Mouse (Mus musculus) thymus, adult 2 months (tissue): ENCODE measurements around the gene Zfp799. TPM values are rescaled to one million over a fixed set of nuclear protein-coding genes. Genes with fewer than 3 reads are reported as not detected.

Experiments used
- DNase-seq: peaks from one replicate; pipeline ENCODE4 v3.0.0; 2021
- H3K27ac ChIP-seq: fragments of 200-500 bp; 2 replicates; pipeline ENCODE4 v1.5.1; 2012; ENCODE audit warnings: low read length, control low read depth; ENCODE audit not compliant: control insufficient read depth, insufficient read depth
- H3K27me3 ChIP-seq: fragments of 200-500 bp; 2 replicates; pipeline ENCODE4 v1.6.1; 2012; ENCODE audit warnings: mild to moderate bottlenecking, low read length, moderate library complexity, mixed read lengths; ENCODE audit not compliant: control insufficient read depth, insufficient read depth
- H3K36me3 ChIP-seq: fragments of 200-500 bp; 2 replicates; pipeline ENCODE4 v1.6.1; 2012; ENCODE audit warnings: mild to moderate bottlenecking, low read length, moderate library complexity; ENCODE audit not compliant: control insufficient read depth, insufficient read depth
- H3K4me1 ChIP-seq: fragments of 200-500 bp; replicated peaks from 2 replicates; pipeline ENCODE4 v1.6.1; 2012; ENCODE audit warnings: low read length; ENCODE audit not compliant: control insufficient read depth, insufficient read depth
- H3K4me3 ChIP-seq: fragments of 200-500 bp; 2 replicates; pipeline ENCODE4 v1.5.1; 2012; ENCODE audit warnings: mild to moderate bottlenecking, low read length, control low read depth, moderate library complexity; ENCODE audit not compliant: control insufficient read depth, insufficient read depth
- CTCF ChIP-seq: fragments of 200-500 bp; IDR thresholded peaks from 2 replicates; pipeline ENCODE4 v1.5.1; 2012; ENCODE audit warnings: mild to moderate bottlenecking, control low read depth, low read length, moderate library complexity, borderline replicate concordance; ENCODE audit not compliant: control insufficient read depth, poor library complexity, insufficient read depth; ENCODE audit errors: extremely low read depth
- POLR2A ChIP-seq: fragments of 200-500 bp; IDR thresholded peaks from 2 replicates; pipeline ENCODE4 v1.6.1; 2012; ENCODE audit warnings: mild to moderate bottlenecking, low read length, control low read depth, moderate library complexity; ENCODE audit not compliant: control insufficient read depth, poor library complexity, insufficient read depth; ENCODE audit errors: extremely low read depth
- WGBS: fragments of 180-500 bp; shearing (Covaris S2); methylation state at CpG from one replicate; pipeline ENCODE4 v1.1.7; 2018; 5-methylcytosine and 5-hydroxymethylcytosine counted together
- polyA plus RNA-seq: library from polyadenylated mRNA; depleted of rRNA; stranded (reverse); fragments of >200 nt; gene quantifications from 2 replicates; pipeline ENCODE4 v1.2.3, GENCODE M21; 2012

The Zfp799 gene
- polyA plus RNA-seq, 1 experiment, result 12.5 TPM

- TF ChIP-seq CTCF (no peak), POLR2A (no peak)
- 89% methylated on average over 7 of the region's 7 CpGs for WGBS
- Histone ChIP-seq H3K36me3 (no peaks in the 10 kb centered on the region), H3K27ac (no peak overlapping the region), H3K4me1 (no peaks in the 10 kb centered on the region), H3K4me3 (no peak overlapping the region), H3K27me3 (no peaks in the 10 kb centered on the region)
- no peak for DNase-seq
These were observed 21.5 kb upstream of the Zfp799 start for GRCm38 (mm10) chr17:32851581-32851980.

DNA sequence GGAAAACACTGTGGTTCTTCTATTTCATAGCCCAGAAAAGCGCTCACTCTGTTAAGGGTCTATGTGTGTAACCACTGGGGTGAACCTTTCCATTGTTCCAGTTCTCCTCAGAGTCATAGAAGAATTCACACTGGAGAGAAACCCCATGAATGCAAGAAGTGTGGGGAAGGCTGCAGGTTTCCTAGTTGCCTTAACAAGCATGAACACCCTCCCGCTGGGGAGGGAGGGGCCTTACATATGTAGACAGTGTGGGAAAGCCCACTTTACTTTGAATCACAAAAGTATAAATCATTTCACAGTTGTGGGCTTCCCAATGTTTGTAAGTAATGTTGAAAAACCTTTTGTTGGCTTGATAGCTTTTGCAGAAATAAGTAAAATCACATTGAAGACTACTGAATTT lies 11.3 kb upstream of the Zfp799 start:
- TF ChIP-seq POLR2A, result no peak
- no peak for TF ChIP-seq CTCF

DNA sequence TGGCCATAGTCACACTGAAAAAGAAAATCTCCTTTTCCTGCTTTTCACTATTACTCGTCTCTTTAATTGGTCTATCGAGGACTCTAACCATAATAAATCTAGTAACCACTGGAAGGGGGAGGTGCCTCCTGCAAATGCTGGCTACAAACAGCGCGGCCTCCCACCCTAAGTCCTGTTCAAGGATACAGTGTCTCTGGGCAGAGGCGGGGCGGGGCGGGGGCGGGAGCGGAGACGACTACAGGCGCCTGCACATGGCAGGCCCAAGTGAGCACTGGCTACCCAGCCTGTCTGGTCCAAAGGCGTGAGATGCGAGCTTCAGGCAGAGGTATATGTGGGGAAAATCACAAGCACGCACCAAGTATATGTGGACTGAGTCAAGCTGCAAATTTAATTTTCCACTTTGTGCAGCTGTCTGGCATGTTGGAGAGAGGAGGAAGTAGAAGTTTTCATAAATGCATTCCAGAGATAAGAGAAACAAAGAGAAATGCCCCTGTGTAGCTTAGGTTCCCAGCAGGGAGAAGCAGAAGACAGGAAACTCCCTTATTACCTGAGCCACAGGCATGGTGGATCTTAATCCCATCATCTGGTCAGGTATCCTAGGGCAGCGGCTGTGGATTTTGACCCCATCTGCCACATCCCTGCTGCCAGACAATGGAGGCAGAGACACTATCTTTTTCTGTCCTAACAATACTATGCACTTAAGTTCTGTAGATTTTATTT lies 9.2 kb upstream of the Zfp799 start:
- no peak for DNase-seq
- Histone ChIP-seq H3K36me3 (no peaks in the 10 kb centered on the region), H3K4me1 (no peaks in the 10 kb centered on the region), H3K27me3 (no peaks in the 10 kb centered on the region), H3K4me3 (no peak overlapping the region), H3K27ac (no peak overlapping the region)
- TF ChIP-seq POLR2A, result no peak
- WGBS, result 56% methylated on average over 15 of the region's 15 CpGs

More for the DNA sequence above, 11.3 kb upstream of the Zfp799 start:
- H3K36me3 ChIP-seq, result no peaks in the 10 kb centered on the region
- H3K4me3 ChIP-seq, result no peak overlapping the region
- H3K4me1 ChIP-seq, result no peaks in the 10 kb centered on the region
- no peak for DNase-seq
- WGBS, result 91% methylated on average over 2 of the region's 2 CpGs
- no peak overlapping the region for H3K27ac ChIP-seq
- H3K27me3 ChIP-seq, result no peaks in the 10 kb centered on the region

DNA sequence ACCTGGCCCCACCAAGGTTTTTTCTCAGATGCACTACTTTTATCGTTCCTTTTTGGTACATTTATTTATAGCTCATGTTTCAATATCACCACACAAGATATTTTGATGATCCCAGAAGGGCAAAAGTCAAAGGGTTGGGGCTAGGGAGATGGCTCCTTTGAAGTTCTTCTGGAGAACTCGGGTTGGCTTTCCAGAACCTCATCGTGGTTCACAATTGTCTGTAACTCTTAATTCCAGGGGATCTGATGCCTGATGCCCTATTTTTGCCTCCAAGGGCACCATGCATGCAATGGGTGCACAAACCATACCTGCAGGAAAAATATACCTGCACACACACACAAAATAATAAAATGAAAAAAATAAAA lies 339 bp upstream of the Zfp799 start:
- Histone ChIP-seq H3K27me3 (no peaks in the 10 kb centered on the region), H3K27ac (no peak overlapping the region), H3K4me1 (peaks cover 3% of the 10 kb centered on the region; the same call in 1 of the 2 replicates), H3K36me3 (no peaks in the 10 kb centered on the region), H3K4me3 (no peak overlapping the region)
- TF ChIP-seq POLR2A (no peak), CTCF (no peak)
- WGBS, result 31% methylated on average over 3 of the region's 3 CpGs
- no peak for DNase-seq

DNA sequence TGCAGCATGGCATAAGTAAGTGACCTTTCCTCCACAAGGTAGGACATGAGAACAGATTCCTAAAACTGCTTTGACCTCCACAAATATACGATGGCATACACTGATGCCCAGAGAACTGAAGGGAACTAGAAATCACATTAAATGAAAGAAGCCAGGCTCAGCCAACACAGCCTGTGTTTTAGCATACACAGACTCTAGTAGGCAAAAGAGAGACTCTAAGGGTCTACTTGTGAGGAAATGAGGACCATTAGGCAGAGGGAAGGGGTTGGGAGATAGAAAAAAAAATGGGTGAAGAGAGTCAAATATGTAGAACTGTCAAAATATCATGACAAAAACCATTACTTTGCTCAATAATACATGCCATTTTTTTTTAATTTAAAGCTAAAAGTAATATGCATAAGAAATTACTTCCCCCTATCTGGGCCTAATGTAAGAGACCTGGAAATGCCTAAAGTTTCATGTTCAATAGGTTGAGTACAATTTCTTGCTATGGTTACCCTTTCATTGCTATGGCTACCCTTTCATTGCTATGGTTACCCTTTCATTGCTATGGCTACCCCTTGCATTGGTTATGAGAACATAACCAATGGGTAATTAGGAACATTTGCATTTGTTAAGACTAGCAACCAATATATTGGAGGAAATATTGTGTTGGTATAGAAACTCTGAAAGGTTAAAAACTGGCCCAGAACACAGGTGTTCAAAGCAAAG lies 13.8 kb downstream of the Zfp799 start:
- Histone ChIP-seq H3K27ac (no peak overlapping the region), H3K36me3 (peaks cover 30% of the 10 kb centered on the region), H3K27me3 (no peaks in the 10 kb centered on the region), H3K4me3 (no peak overlapping the region), H3K4me1 (no peaks in the 10 kb centered on the region)
- WGBS, result 100% methylated on average over 1 of the region's 1 CpGs
- no peak for DNase-seq
- TF ChIP-seq CTCF (no peak), POLR2A (no peak)

DNA sequence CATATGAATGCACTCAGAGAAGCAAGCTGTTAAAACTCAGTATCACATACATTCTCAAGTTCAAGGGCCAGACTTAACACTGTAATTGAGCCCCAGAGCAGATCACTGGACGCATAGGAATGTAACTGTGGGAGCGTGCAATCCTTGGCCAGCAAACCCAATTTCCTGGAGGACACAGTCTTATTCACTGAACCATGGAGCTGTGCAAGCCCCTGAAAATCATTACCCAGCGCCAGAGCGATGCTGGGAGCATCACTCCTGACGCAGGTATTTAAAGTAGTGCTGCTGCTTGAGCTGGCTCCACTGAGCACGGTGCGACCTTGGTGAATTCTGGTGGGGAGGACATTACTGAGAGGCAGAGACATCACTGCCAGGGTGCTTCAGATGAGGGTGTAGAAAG lies 15.9 kb downstream of the Zfp799 start:
- 93% methylated on average over 7 of the region's 7 CpGs for WGBS
- no peak for DNase-seq
- no peak for TF ChIP-seq POLR2A
- no peak for TF ChIP-seq CTCF

More for the DNA sequence above, 15.9 kb downstream of the Zfp799 start:
- Histone ChIP-seq H3K4me1 (no peaks in the 10 kb centered on the region), H3K27ac (no peak overlapping the region), H3K27me3 (0 out of 2 replicates have a peak, but pooled peaks cover 7% of the 10 kb centered on the region), H3K4me3 (no peak overlapping the region), H3K36me3 (peaks cover 12% of the 10 kb centered on the region)
